Mouse (Mus musculus): ENCODE results near the gene Ccnb3.
"Not testable (repeated sequence)": the region's sequence is repeated elsewhere in the genome, so short reads cannot be mapped to it uniquely, and the experiment has no call there.

The Ccnb3 gene

GRCm38 (mm10) chrX:7041519-7041918, at the start of gene Ccnb3:
Ccnb3 (minus strand) TSS chrX:7041619.
- no peak for DNase-seq

- DNase-seq, result no peak
Observed at GRCm38 (mm10) chrX:7090323-7090722, 48.9 kb upstream of the Ccnb3 start.

GRCm38 (mm10) chrX:7085878-7086277, 44.5 kb upstream of the Ccnb3 start:
- DNase-seq, result no peak

- DNase-seq, result no peak
Observed at GRCm38 (mm10) chrX:7079820-7080429, 38.5 kb upstream of the Ccnb3 start.

GRCm38 (mm10) chrX:7068002-7068401, 26.6 kb upstream of the Ccnb3 start:
- peak; percentile 10 to 25 for DNase-seq

- no peak for DNase-seq
Observed at GRCm38 (mm10) chrX:7067219-7067618, 25.8 kb upstream of the Ccnb3 start, which contains the start of gene Akap4. Akap4 (plus strand) TSS chrX:7067519.

GRCm38 (mm10) chrX:7064109-7064508, 22.7 kb upstream of the Ccnb3 start:
- DNase-seq, result no peak

GRCm38 (mm10) chrX:7057634-7058033, 16.2 kb upstream of the Ccnb3 start:
- no peak for DNase-seq

- no peak for DNase-seq
Observed at GRCm38 (mm10) chrX:7057056-7057455, 15.6 kb upstream of the Ccnb3 start.

GRCm38 (mm10) chrX:6983916-6984315, 57.5 kb downstream of the Ccnb3 start:
- DNase-seq, result not testable (repeated sequence)

GRCm38 (mm10) chrX:6971956-6972355, 69.5 kb downstream of the Ccnb3 start:
- no peak for DNase-seq

- no peak for DNase-seq
Observed at GRCm38 (mm10) chrX:6968598-6968997, 72.8 kb downstream of the Ccnb3 start.

Data from lung, postnatal 4 days (tissue).